Mouse (Mus musculus): ENCODE measurements around the gene Kcnj9. TPM values are rescaled to one million over a fixed set of nuclear protein-coding genes. Genes with fewer than 3 reads are reported as not detected.
A peak's percentile ranks its signal among the peaks of the same experiment; 100 is the strongest.

Kcnj9 gene
- polyA plus RNA-seq, 1 experiment from 2014 or later, result 2.1 TPM

- Histone ChIP-seq H3K36me3 (replicated peaks; ENCODE audit: control insufficient read depth, insufficient read depth) (no peaks in the 10 kb centered on the region), H3K9me3 (ENCODE audit: control insufficient read depth, low read length) (no peaks in the 10 kb centered on the region), H3K4me3 (replicated peaks; ENCODE audit: low read length) (no peak overlapping the region), H3K4me1 (replicated peaks; ENCODE audit: control insufficient read depth, insufficient read depth, low read length) (peaks cover 7% of the 10 kb centered on the region), H3K27ac (no peak overlapping the region), H3K4me2 (replicated peaks) (no peak overlapping the region), H3K9ac (no peak overlapping the region), H3K27me3 (ENCODE audit: control insufficient read depth, insufficient read depth, low read length) (peaks cover 8% of the 10 kb centered on the region; the same call in 1 of the 2 replicates)
- ATAC-seq (ENCODE audit: low FRiP score) (no peak), DNase-seq (ENCODE audit: low spot score) (no peak)
- WGBS, result 91% methylated on average over 16 of the region's 16 CpGs
These were observed 1.7 kb downstream of the Kcnj9 start for GRCm38 (mm10) chr1:172327206-172328001.

GRCm38 (mm10) chr1:172326684-172327083 lies 2.4 kb downstream of the Kcnj9 start:
- Histone ChIP-seq H3K9ac (peak overlapping the region; percentile 43), H3K36me3 (replicated peaks; ENCODE audit: control insufficient read depth, insufficient read depth) (no peaks in the 10 kb centered on the region), H3K4me3 (replicated peaks; ENCODE audit: low read length) (peak overlapping the region; percentile 34), H3K4me2 (replicated peaks) (peak overlapping the region; percentile 57), H3K4me1 (replicated peaks; ENCODE audit: control insufficient read depth, insufficient read depth, low read length) (peaks cover 7% of the 10 kb centered on the region), H3K27ac (no peak overlapping the region), H3K27me3 (ENCODE audit: control insufficient read depth, insufficient read depth, low read length) (peaks cover 8% of the 10 kb centered on the region; the same call in 1 of the 2 replicates), H3K9me3 (ENCODE audit: control insufficient read depth, low read length) (no peaks in the 10 kb centered on the region)
- 59% methylated on average over 11 of the region's 11 CpGs for WGBS
- no peak for DNase-seq (ENCODE audit: low spot score)
- no peak for ATAC-seq (ENCODE audit: low FRiP score)

- H3K4me3 ChIP-seq (replicated peaks; ENCODE audit: low read length), result peak overlapping the region; percentile 34
- H3K9me3 ChIP-seq (ENCODE audit: control insufficient read depth, low read length), result no peaks in the 10 kb centered on the region
- no peak overlapping the region for H3K27ac ChIP-seq
- ATAC-seq (ENCODE audit: low FRiP score) (peak; percentile 79), DNase-seq (ENCODE audit: low spot score) (peak; percentile 69)
- peak overlapping the region; percentile 43 for H3K9ac ChIP-seq
- H3K27me3 ChIP-seq (ENCODE audit: control insufficient read depth, insufficient read depth, low read length), result peaks cover 8% of the 10 kb centered on the region; the same call in 1 of the 2 replicates
- peaks cover 7% of the 10 kb centered on the region for H3K4me1 ChIP-seq (replicated peaks; ENCODE audit: control insufficient read depth, insufficient read depth, low read length)
- no peaks in the 10 kb centered on the region for H3K36me3 ChIP-seq (replicated peaks; ENCODE audit: control insufficient read depth, insufficient read depth)
- WGBS, result 20% methylated on average over 94 of the region's 94 CpGs
- peak overlapping the region; percentile 57 for H3K4me2 ChIP-seq (replicated peaks)
These were observed 3.2 kb downstream of the Kcnj9 start for GRCm38 (mm10) chr1:172325680-172326535.

GRCm38 (mm10) chr1:172324725-172325124 lies 4.4 kb downstream of the Kcnj9 start:
- Histone ChIP-seq H3K4me1 (replicated peaks; ENCODE audit: control insufficient read depth, insufficient read depth, low read length) (peaks cover 6% of the 10 kb centered on the region), H3K9ac (no peak overlapping the region), H3K27ac (no peak overlapping the region), H3K4me2 (replicated peaks) (no peak overlapping the region), H3K27me3 (ENCODE audit: control insufficient read depth, insufficient read depth, low read length) (peaks cover 8% of the 10 kb centered on the region; the same call in 1 of the 2 replicates), H3K36me3 (replicated peaks; ENCODE audit: control insufficient read depth, insufficient read depth) (no peaks in the 10 kb centered on the region), H3K9me3 (ENCODE audit: control insufficient read depth, low read length) (no peaks in the 10 kb centered on the region), H3K4me3 (replicated peaks; ENCODE audit: low read length) (no peak overlapping the region)
- ATAC-seq (ENCODE audit: low FRiP score) (no peak), DNase-seq (ENCODE audit: low spot score) (peak; percentile 86)
- 11% methylated on average over 7 of the region's 7 CpGs for WGBS

GRCm38 (mm10) chr1:172323801-172324359 lies 5.2 kb downstream of the Kcnj9 start:
- Histone ChIP-seq H3K4me1 (replicated peaks; ENCODE audit: control insufficient read depth, insufficient read depth, low read length) (peaks cover 6% of the 10 kb centered on the region; the same call in 1 of the 2 replicates), H3K4me2 (replicated peaks) (no peak overlapping the region), H3K36me3 (replicated peaks; ENCODE audit: control insufficient read depth, insufficient read depth) (no peaks in the 10 kb centered on the region), H3K4me3 (replicated peaks; ENCODE audit: low read length) (no peak overlapping the region), H3K27ac (no peak overlapping the region), H3K9me3 (ENCODE audit: control insufficient read depth, low read length) (no peaks in the 10 kb centered on the region), H3K9ac (no peak overlapping the region), H3K27me3 (ENCODE audit: control insufficient read depth, insufficient read depth, low read length) (peaks cover 8% of the 10 kb centered on the region; the same call in 1 of the 2 replicates)
- WGBS, result 65% methylated on average over 6 of the region's 6 CpGs
- ATAC-seq (ENCODE audit: low FRiP score) (no peak), DNase-seq (ENCODE audit: low spot score) (no peak)

- Histone ChIP-seq H3K9ac (no peak overlapping the region), H3K36me3 (replicated peaks; ENCODE audit: control insufficient read depth, insufficient read depth) (0 out of 2 replicates have a peak, but pooled peaks cover 5% of the 10 kb centered on the region), H3K4me3 (replicated peaks; ENCODE audit: low read length) (no peak overlapping the region), H3K9me3 (ENCODE audit: control insufficient read depth, low read length) (no peaks in the 10 kb centered on the region), H3K4me2 (replicated peaks) (no peak overlapping the region), H3K27ac (no peak overlapping the region), H3K27me3 (ENCODE audit: control insufficient read depth, insufficient read depth, low read length) (peaks cover 8% of the 10 kb centered on the region; the same call in 1 of the 2 replicates), H3K4me1 (replicated peaks; ENCODE audit: control insufficient read depth, insufficient read depth, low read length) (0 out of 2 replicates have a peak, but pooled peaks cover 9% of the 10 kb centered on the region)
- no peak for ATAC-seq (ENCODE audit: low FRiP score)
- 18% methylated on average over 5 of the region's 5 CpGs for WGBS
- DNase-seq (ENCODE audit: low spot score), result no peak
These were observed 5.8 kb downstream of the Kcnj9 start for GRCm38 (mm10) chr1:172323298-172323697.

- ATAC-seq (ENCODE audit: low FRiP score), result no peak
- Histone ChIP-seq H3K9me3 (ENCODE audit: control insufficient read depth, low read length) (no peaks in the 10 kb centered on the region), H3K27ac (no peak overlapping the region), H3K4me1 (replicated peaks; ENCODE audit: control insufficient read depth, insufficient read depth, low read length) (0 out of 2 replicates have a peak, but pooled peaks cover 9% of the 10 kb centered on the region), H3K27me3 (ENCODE audit: control insufficient read depth, insufficient read depth, low read length) (peaks cover 8% of the 10 kb centered on the region; the same call in 1 of the 2 replicates), H3K4me3 (replicated peaks; ENCODE audit: low read length) (no peak overlapping the region), H3K4me2 (replicated peaks) (no peak overlapping the region), H3K9ac (peak overlapping the region; percentile 20; the same call in 1 of the 2 replicates), H3K36me3 (replicated peaks; ENCODE audit: control insufficient read depth, insufficient read depth) (0 out of 2 replicates have a peak, but pooled peaks cover 6% of the 10 kb centered on the region)
- DNase-seq (ENCODE audit: low spot score), result no peak
- WGBS, result 60% methylated on average over 13 of the region's 13 CpGs
These were observed 6.4 kb downstream of the Kcnj9 start for GRCm38 (mm10) chr1:172322725-172323124.

GRCm38 (mm10) chr1:172319921-172320411 lies 9.2 kb downstream of the Kcnj9 start:
- no peak for DNase-seq (ENCODE audit: low spot score)

More at GRCm38 (mm10) chr1:172319921-172320411, 9.2 kb downstream of the Kcnj9 start:
- Histone ChIP-seq H3K9me3 (ENCODE audit: control insufficient read depth, low read length) (no peaks in the 10 kb centered on the region), H3K9ac (no peak overlapping the region), H3K27ac (no peak overlapping the region), H3K4me1 (replicated peaks; ENCODE audit: control insufficient read depth, insufficient read depth, low read length) (peaks cover 13% of the 10 kb centered on the region; the same call in 1 of the 2 replicates), H3K27me3 (ENCODE audit: control insufficient read depth, insufficient read depth, low read length) (no peaks in the 10 kb centered on the region), H3K4me2 (replicated peaks) (no peak overlapping the region), H3K4me3 (replicated peaks; ENCODE audit: low read length) (no peak overlapping the region), H3K36me3 (replicated peaks; ENCODE audit: control insufficient read depth, insufficient read depth) (0 out of 2 replicates have a peak, but pooled peaks cover 8% of the 10 kb centered on the region)
- ATAC-seq (ENCODE audit: low FRiP score), result peak; percentile 39; the same call in 1 of the 2 replicates
- 14% methylated on average over 5 of the region's 5 CpGs for WGBS

Data from hindbrain, embryonic 14.5 days (tissue).